Mouse (Mus musculus): Measurements from ENCODE around the gene Vmn1r4.

DNA sequence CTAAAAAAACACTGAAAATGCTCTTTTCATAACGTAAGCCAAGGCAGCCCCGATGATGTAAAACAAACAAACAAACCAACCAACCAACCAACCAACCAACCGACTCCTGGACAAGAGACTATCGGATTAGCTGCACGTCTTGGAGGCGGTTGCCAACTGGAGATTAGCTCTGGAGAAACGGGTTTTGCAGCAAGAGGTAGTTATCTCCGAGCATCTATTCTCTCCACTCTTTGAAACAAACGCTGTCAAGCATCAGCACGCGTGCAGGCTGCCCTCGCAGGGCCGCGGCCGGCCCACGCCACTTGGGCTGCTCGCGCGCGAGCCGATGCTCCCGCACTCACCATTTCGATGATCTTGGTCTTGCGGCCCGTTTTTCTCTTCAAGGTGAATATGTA, 487 bp upstream of the Vmn1r4 start:
- TF ChIP-seq CTCF (IDR thresholded peaks at IDR 0.05; ENCODE audit: control insufficient read depth, insufficient read depth, insufficient read length) (no peak), MAX (IDR thresholded peaks at IDR 0.05) (no peak), USF1 (IDR thresholded peaks at IDR 0.05; ENCODE audit: low read depth) (no peak), CEBPB (IDR thresholded peaks at IDR 0.05; ENCODE audit: low read depth) (no peak)
